Mouse (Mus musculus): ENCODE measurements around the gene Immp2l.

DNA sequence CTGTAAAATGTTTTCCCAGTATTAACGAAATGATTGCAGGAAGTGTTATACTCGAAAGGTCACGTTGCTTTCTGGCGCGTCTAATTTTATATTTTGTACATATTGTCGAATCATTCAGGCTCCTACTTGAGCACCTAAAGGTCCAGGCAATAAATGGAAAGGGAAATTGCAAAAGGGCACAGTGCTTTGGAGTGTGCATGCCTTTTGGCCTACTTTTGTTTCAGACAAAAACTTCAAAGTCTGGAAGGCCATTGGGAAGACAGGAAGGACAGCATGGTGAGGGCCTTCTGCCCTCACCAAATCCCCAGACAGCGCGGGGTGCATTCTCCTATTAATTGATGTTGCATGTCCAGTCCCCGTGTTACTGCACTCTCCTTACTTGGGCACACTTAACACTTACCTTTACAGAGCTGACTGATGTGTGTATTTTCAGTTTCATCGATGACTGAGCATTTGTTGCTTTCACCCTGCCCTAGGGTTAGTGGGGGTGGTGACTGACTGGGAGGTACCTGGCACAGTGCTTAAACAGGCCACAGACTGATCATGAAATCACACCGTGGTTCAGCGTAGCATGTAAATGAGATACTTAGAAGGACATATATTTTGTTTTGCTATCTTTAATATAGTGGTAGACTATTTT lies 20.7 kb downstream of the Immp2l start:
- no peak for TF ChIP-seq POLR2A (IDR thresholded peaks at IDR 0.05; ENCODE audit: low read depth, low read length)
- no peak for TF ChIP-seq CTCF (conservative IDR thresholded peaks at IDR 0.05; ENCODE audit: insufficient read depth, insufficient read length, low read depth, low read length)

Data from kidney, adult 2 months (tissue).